Mouse (Mus musculus) myocyte (in vitro differentiated cells): Measurements from ENCODE around the gene Suclg2. TPM values are rescaled to one million over a fixed set of nuclear protein-coding genes. Genes with fewer than 3 reads are reported as not detected.
"Not testable (repeated sequence)": the region's sequence is repeated elsewhere in the genome, so short reads cannot be mapped to it uniquely, and the experiment has no call there.

Source experiments
- H3K27me3 ChIP-seq: one replicate; pipeline ENCODE4 v1.6.1; 2011; ENCODE audit not compliant: control insufficient read depth, insufficient read depth, insufficient read length
- H3K36me3 ChIP-seq: one replicate; pipeline ENCODE4 v1.6.1; 2011; ENCODE audit not compliant: control insufficient read depth, insufficient read depth
- H3K4me2 ChIP-seq: one replicate; pipeline ENCODE4 v1.6.1; 2011; ENCODE audit warnings: low read depth, control low read depth
- H3K4me3 ChIP-seq: one replicate; pipeline ENCODE4 v1.5.1; 2011; ENCODE audit warnings: mild to moderate bottlenecking, control low read depth, moderate library complexity
- H3K79me2 ChIP-seq: one replicate; pipeline ENCODE4 v1.6.1; 2011; ENCODE audit not compliant: control insufficient read depth, insufficient read depth
- H3ac ChIP-seq: one replicate; pipeline ENCODE4 v1.6.1; 2011; ENCODE audit not compliant: control insufficient read depth, insufficient read length
- CEBPB ChIP-seq: IDR thresholded peaks from 2 replicates; pipeline ENCODE4 v1.6.1; 2011; ENCODE audit warnings: mild to moderate bottlenecking, moderate library complexity; ENCODE audit not compliant: poor library complexity, insufficient read depth, severe bottlenecking
- E2F4 ChIP-seq: IDR thresholded peaks from one replicate; pipeline ENCODE4 v1.6.1; 2011; ENCODE audit warnings: mild to moderate bottlenecking, control low read depth, moderate library complexity; ENCODE audit not compliant: insufficient read depth
- MAX ChIP-seq: IDR thresholded peaks from one replicate; pipeline ENCODE4 v1.6.1; 2011; ENCODE audit warnings: low read depth, mild to moderate bottlenecking, control low read depth
- MYOD1 ChIP-seq, 3 experiments: IDR thresholded peaks; one replicate each; pipeline ENCODE4 v1.6.1; 2011; ENCODE audit warnings: control low read depth in 2 of 3, low read depth in 2 of 3, mild to moderate bottlenecking in 2 of 3, moderate library complexity in 1 of 3; ENCODE audit not compliant: insufficient read length in 2 of 3, control insufficient read depth in 1 of 3
- MYOG ChIP-seq, 3 experiments: IDR thresholded peaks; one replicate each; pipeline ENCODE4 v1.6.1; 2011; ENCODE audit warnings: control low read depth in 2 of 3, low read depth in 2 of 3, mild to moderate bottlenecking in 2 of 3; ENCODE audit not compliant: insufficient read length in 2 of 3, control insufficient read depth in 1 of 3, insufficient read depth in 1 of 3
- POLR2A ChIP-seq: IDR thresholded peaks from one replicate; pipeline ENCODE4 v1.6.1; 2011; ENCODE audit warnings: low read depth, mild to moderate bottlenecking, control low read depth, moderate library complexity; ENCODE audit not compliant: insufficient read length
- POLR2AphosphoS2 ChIP-seq: IDR thresholded peaks from one replicate; pipeline ENCODE4 v1.6.1; 2011; ENCODE audit warnings: low read depth, control low read depth; ENCODE audit not compliant: insufficient read length
- REST ChIP-seq: IDR thresholded peaks from one replicate; pipeline ENCODE4 v1.6.1; 2011; ENCODE audit warnings: mild to moderate bottlenecking, control low read depth, moderate library complexity; ENCODE audit not compliant: insufficient read depth, insufficient read length
- SRF ChIP-seq: IDR thresholded peaks from one replicate; pipeline ENCODE4 v1.6.1; 2011; ENCODE audit warnings: low read depth; ENCODE audit not compliant: control insufficient read depth, insufficient read length
- TCF12 ChIP-seq: IDR thresholded peaks from one replicate; pipeline ENCODE4 v1.6.1; 2011; ENCODE audit warnings: mild to moderate bottlenecking, control low read depth; ENCODE audit not compliant: poor library complexity, insufficient read depth, severe bottlenecking
- TCF3 ChIP-seq: IDR thresholded peaks from one replicate; pipeline ENCODE4 v1.6.1; 2011; ENCODE audit warnings: low read depth, control low read depth; ENCODE audit not compliant: insufficient read length
- USF1 ChIP-seq: IDR thresholded peaks from one replicate; pipeline ENCODE4 v1.6.1; 2011; ENCODE audit warnings: low read depth, mild to moderate bottlenecking, control low read depth, moderate library complexity
- polyA plus RNA-seq: library from polyadenylated mRNA; unstranded; fragments of >200 nt; fragmentation: generic; extraction: Trizol; gene quantifications from one replicate; pipeline ENCODE4 v1.2.1, GENCODE M21; 2012; ENCODE audit warnings: missing spikeins

Suclg2 gene
- polyA plus RNA-seq, 1 experiment, result 13.9 TPM

DNA sequence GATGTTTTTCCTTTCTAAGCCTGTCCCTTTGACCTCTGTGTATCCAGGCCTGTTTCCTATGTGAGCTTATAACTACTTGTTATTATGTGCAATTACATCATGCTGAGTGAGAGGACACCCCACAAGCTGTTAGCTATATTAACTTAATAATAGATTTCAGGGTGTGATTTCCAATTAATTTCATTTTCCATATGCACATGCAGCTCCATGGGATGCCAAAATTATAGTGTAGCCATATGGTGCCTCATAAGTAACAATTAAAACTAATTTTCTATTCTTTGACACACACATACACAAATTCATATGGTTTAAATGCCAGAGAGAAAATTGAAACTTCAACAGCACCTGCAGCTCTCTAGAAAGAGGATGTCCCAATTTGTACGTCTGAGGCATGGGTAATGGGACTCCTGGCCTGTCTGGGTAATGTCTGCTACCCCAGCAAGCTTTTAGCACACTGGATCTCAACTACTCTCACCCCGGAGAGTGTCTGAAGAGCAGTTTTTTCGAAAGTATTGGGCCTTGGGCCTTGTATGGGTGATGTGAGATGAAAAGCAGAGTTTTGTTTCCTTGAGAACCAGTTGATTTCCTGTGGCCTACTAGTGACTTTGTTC is 106.1 kb downstream of the Suclg2 start:
- H3K36me3 ChIP-seq, result no peaks in the 10 kb centered on the region
- H3K79me2 ChIP-seq, result no peaks in the 10 kb centered on the region
- no peak overlapping the region for H3ac ChIP-seq
- no peaks in the 10 kb centered on the region for H3K27me3 ChIP-seq
- no peak overlapping the region for H3K4me2 ChIP-seq
- no peak overlapping the region for H3K4me3 ChIP-seq
- TF ChIP-seq TCF3 (no peak), TCF12 (no peak), POLR2A (no peak), MAX (no peak), REST (no peak), SRF (no peak), E2F4 (no peak), POLR2AphosphoS2 (no peak), MYOG (IDR thresholded peaks at IDR 0.05; ENCODE audit: control insufficient read depth in 1 of 3, insufficient read depth in 1 of 3, insufficient read length in 2 of 3, low read depth in 2 of 3) (no peak), CEBPB (no peak), USF1 (no peak), MYOD1 (IDR thresholded peaks at IDR 0.05; ENCODE audit: control insufficient read depth in 1 of 3, insufficient read length in 2 of 3, low read depth in 2 of 3) (no peak)

DNA sequence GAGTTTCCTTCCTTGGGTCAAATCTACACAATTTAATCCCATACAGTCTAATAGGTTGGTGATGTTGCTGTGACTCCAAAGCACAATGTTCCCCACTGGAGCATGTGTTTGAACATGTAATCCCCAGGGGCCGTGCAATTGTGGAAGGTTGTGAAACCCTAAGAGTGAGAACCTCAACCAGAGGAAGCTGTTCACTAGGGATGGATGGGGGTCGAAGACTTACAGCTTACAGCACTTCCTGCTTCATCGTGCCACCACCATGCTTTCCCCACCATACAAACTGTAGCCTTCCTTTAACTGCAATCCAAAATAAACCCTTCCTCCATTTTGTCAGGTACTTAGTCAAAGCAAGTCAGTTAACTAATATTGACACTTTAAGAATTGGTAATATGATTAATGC is 107.5 kb downstream of the Suclg2 start:
- no peaks in the 10 kb centered on the region for H3K27me3 ChIP-seq
- no peak overlapping the region for H3K4me3 ChIP-seq
- H3ac ChIP-seq, result no peak overlapping the region
- no peak for TF ChIP-seq POLR2A
- TF ChIP-seq MAX, result no peak
- no peak for TF ChIP-seq TCF3
- no peak for TF ChIP-seq TCF12
- no peak for TF ChIP-seq MYOD1 (IDR thresholded peaks at IDR 0.05; ENCODE audit: control insufficient read depth in 1 of 3, insufficient read length in 2 of 3, low read depth in 2 of 3)
- no peak for TF ChIP-seq POLR2AphosphoS2
- TF ChIP-seq E2F4, result no peak
- no peak for TF ChIP-seq MYOG (IDR thresholded peaks at IDR 0.05; ENCODE audit: control insufficient read depth in 1 of 3, insufficient read depth in 1 of 3, insufficient read length in 2 of 3, low read depth in 2 of 3)
- TF ChIP-seq CEBPB, result no peak
- no peak for TF ChIP-seq REST
- TF ChIP-seq SRF, result no peak
- no peak for TF ChIP-seq USF1
- no peaks in the 10 kb centered on the region for H3K79me2 ChIP-seq
- H3K36me3 ChIP-seq, result peaks cover 4% of the 10 kb centered on the region
- no peak overlapping the region for H3K4me2 ChIP-seq

DNA sequence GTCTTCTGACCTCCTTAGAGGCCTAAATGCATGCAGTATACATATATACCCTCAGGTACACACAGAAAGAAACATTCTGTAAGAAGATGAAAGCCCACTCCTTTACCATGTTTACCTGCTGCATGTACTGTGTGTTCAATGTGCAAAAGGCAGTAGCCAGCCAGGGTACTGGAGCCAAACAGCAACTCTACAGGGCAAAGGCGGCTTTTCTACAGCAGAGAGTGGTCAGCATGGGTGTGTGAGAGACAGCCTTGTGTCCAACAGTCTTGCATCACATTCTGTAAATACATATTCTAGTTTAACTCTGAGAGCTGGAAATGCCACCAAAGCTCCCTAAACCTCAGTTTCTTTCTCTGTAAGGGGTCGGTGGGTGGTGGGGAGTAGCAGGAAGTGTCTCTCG is 110.5 kb downstream of the Suclg2 start:
- Histone ChIP-seq H3K79me2 (no peaks in the 10 kb centered on the region), H3K4me3 (no peak overlapping the region), H3K36me3 (peaks cover 4% of the 10 kb centered on the region), H3K4me2 (no peak overlapping the region), H3K27me3 (no peaks in the 10 kb centered on the region), H3ac (no peak overlapping the region)
- TF ChIP-seq POLR2A (no peak), USF1 (no peak), REST (no peak), TCF12 (no peak), E2F4 (no peak), MAX (no peak), MYOD1 (IDR thresholded peaks at IDR 0.05; ENCODE audit: control insufficient read depth in 1 of 3, insufficient read length in 2 of 3, low read depth in 2 of 3) (no peak), SRF (no peak), MYOG (IDR thresholded peaks at IDR 0.05; ENCODE audit: control insufficient read depth in 1 of 3, insufficient read depth in 1 of 3, insufficient read length in 2 of 3, low read depth in 2 of 3) (no peak), TCF3 (no peak), POLR2AphosphoS2 (no peak), CEBPB (no peak)

DNA sequence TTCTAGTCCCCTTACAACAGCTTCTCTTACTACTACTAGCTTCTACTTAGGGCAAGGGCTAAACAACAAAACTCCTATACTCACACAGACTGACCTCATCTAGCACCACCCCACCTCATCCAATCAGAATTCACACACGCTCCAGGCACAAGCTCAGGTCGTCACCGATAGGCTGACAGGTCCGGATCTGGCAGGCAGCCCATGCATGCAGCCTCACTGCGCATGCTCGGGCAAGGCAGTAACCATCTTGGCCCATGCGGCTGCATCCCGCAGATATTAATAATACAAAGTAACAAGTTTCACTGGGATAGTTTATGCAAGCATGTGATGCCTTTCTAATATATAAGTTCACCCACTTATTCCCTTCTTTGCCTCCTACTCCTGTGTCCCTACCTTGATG is 117.9 kb downstream of the Suclg2 start:
- not testable (repeated sequence) for H3K79me2 ChIP-seq, H3K36me3 ChIP-seq, H3K4me2 ChIP-seq, H3K4me3 ChIP-seq, H3ac ChIP-seq, H3K27me3 ChIP-seq
